Mouse (Mus musculus) stomach, postnatal 0 days (tissue): ENCODE data around the gene Ip6k3.

Experiments used
- CTCF ChIP-seq: IDR thresholded peaks from 2 replicates; pipeline ENCODE4 v1.5.1; 2016; ENCODE audit warnings: antibody characterized with exemption, low read depth, mild to moderate bottlenecking, moderate library complexity
- EP300 ChIP-seq: optimal IDR thresholded peaks from 2 replicates; pipeline ENCODE3; 2016; ENCODE audit warnings: antibody characterized with exemption

DNA sequence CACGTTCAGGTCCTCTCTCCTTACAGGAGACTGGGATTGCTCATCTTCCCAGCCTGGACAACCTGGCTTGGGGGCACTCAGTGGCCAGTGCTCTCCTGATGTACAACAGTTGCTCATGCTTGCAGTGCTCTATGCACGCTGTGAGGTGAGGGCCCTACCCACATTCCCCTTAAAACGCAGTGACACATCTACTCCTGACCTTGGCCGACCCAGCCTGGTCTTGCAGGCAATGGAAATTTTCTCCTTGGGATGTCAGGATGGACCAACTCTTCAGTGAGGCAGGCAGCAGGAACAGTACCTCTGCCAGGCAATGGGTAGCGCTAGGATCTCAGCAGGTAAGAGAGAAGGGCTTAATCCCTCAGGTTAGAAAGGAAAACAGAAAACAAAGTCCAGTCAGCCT lies 19.5 kb upstream of the Ip6k3 start:
- TF ChIP-seq CTCF: no peak
- no peak for TF ChIP-seq EP300
